Mouse (Mus musculus) ES-Bruce4 (cell line): Measurements from ENCODE around the gene Pgp. TPM values are rescaled to one million over a fixed set of nuclear protein-coding genes. Genes with fewer than 3 reads are reported as not detected.

ENCODE experiments used
- H3K27ac ChIP-seq: 2 replicates; pipeline ENCODE4 v1.5.1; 2012; ENCODE audit warnings: low read length, inconsistent platforms; ENCODE audit not compliant: insufficient read depth
- H3K27me3 ChIP-seq: 2 replicates; pipeline ENCODE4 v1.6.1; 2012; ENCODE audit warnings: mild to moderate bottlenecking, low read length, inconsistent platforms; ENCODE audit not compliant: control insufficient read depth, poor library complexity, insufficient read depth, severe bottlenecking
- H3K36me3 ChIP-seq: 2 replicates; pipeline ENCODE4 v1.6.1; 2012; ENCODE audit warnings: inconsistent platforms, mild to moderate bottlenecking, low read length, moderate library complexity; ENCODE audit not compliant: control insufficient read depth, poor library complexity, insufficient read depth, severe bottlenecking
- H3K4me1 ChIP-seq: one replicate; pipeline ENCODE4 v1.8.1; 2011; ENCODE audit warnings: low read length; ENCODE audit not compliant: control insufficient read depth, insufficient read depth
- H3K4me3 ChIP-seq: 2 replicates; pipeline ENCODE4 v1.5.1; 2011; ENCODE audit warnings: low read depth, mild to moderate bottlenecking, low read length
- H3K9ac ChIP-seq: 2 replicates; pipeline ENCODE4 v1.6.1; 2012; ENCODE audit warnings: low read depth, mild to moderate bottlenecking, inconsistent platforms; ENCODE audit not compliant: poor library complexity, severe bottlenecking
- H3K9me3 ChIP-seq: replicated peaks from 2 replicates; pipeline ENCODE4 v1.6.1; 2012; ENCODE audit warnings: mild to moderate bottlenecking, low read length, inconsistent platforms; ENCODE audit not compliant: control insufficient read depth, poor library complexity, insufficient read depth, severe bottlenecking
- CTCF ChIP-seq: IDR thresholded peaks from one replicate; pipeline ENCODE4 v1.8.1; 2011; ENCODE audit warnings: low read depth, low read length
- EP300 ChIP-seq: IDR thresholded peaks from 2 replicates; pipeline ENCODE4 v1.6.1; 2011; ENCODE audit warnings: low read depth, low read length; ENCODE audit not compliant: insufficient read depth
- POLR2A ChIP-seq: IDR thresholded peaks from one replicate; pipeline ENCODE4 v1.8.1; 2011; ENCODE audit warnings: low read length; ENCODE audit not compliant: insufficient read depth
- polyA plus RNA-seq: library from polyadenylated mRNA; stranded (reverse); fragments of >200 nt; gene quantifications from 2 replicates; pipeline ENCODE4 v1.2.4, GENCODE M21; 2011; ENCODE audit warnings: low read depth; ENCODE audit not compliant: missing spikeins, insufficient read depth, insufficient read length

Pgp gene
- polyA plus RNA-seq, 1 experiment = 16.4 TPM

DNA sequence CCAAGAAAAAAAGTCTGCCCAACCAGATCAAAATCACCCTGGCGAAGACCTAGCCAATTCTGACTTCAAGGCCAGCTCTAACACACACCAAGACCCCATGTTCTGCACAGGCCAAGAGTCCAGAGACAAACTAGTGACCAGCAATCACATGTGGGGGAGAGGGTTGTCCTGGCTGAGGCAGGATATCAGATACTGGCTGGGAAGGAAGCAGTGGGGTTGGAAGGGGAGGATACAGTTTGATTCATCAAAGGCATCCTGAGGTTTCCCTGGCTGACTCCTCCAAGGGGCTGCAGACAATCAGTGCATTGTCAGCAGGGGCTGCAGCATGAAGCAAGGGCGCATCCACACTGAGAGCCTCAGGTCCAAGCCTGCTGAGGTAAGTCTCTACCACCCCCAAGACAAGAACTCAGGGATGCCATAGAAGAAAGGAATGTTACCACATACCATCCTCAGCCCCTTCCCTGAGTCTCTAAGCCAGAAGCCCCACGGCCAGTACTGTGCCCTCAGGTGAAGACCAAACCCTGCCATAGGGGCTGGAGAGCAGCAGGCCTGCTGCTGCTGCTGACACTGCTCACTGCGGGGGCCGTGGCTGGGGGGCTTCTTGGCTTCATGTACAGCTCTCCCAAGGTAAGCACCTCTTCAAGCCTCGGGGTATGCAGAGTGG, 3.6 kb downstream of the Pgp start, which contains the start of gene Bricd5:
Bricd5 (plus strand) TSS at position 273 of the 664 bp plus-strand sequence.
- TF ChIP-seq CTCF (no peak), EP300 (no peak), POLR2A (no peak)
- Histone ChIP-seq H3K9ac (no peak within 1 kb of the TSS), H3K27me3 (no peaks in the 10 kb centered on the region), H3K4me3 (no peak within 1 kb of the TSS), H3K36me3 (peaks cover 5% of the 10 kb centered on the region; the same call in 1 of the 2 replicates), H3K9me3 (no peaks in the 10 kb centered on the region), H3K27ac (no peak within 1 kb of the TSS), H3K4me1 (peaks cover 1% of the 10 kb centered on the region)

DNA sequence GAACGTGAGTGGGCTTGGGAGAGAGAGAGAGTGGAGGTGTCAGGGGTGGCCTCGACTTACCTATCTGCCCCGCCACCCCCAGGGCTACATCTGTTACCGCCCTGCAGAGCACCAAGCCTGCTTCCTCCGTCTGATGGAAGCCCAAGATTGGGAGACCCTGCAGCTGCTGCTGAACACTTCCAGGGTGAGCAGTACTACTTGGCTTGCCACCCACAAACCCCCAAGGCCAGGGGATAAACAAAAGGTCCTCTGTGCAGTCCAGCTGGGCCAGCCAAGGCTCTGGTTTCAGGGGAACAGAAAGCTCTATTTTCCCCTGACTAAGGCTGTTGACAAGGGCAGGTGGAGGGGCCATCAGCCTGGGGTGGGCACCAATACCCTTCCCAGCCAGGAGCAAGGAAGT, 4.4 kb downstream of the Pgp start:
- Histone ChIP-seq H3K36me3 (peaks cover 5% of the 10 kb centered on the region; the same call in 1 of the 2 replicates), H3K9ac (no peak overlapping the region), H3K9me3 (no peaks in the 10 kb centered on the region), H3K4me3 (no peak overlapping the region), H3K27me3 (no peaks in the 10 kb centered on the region), H3K27ac (no peak overlapping the region), H3K4me1 (peaks cover 1% of the 10 kb centered on the region)
- TF ChIP-seq POLR2A (no peak), CTCF (no peak), EP300 (no peak)

DNA sequence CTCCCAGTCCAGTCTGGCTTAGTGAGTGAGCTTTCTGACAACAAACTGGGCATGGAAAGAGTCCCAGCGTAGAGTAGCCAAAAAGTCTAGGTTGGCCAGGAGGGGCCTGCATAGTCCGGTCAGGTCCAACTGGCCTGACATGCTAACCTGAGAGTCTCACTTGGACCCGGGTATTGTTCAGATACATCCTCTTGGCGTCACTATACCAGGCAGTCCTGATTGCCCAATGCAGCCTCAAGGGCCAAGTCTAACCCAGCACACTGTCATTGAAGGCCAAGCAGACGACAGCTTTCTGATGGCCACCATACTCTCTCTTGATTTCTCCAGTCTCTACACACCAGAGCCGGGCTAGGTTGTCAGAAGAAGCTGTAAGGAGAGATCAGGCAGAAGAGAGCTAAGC, 5.4 kb downstream of the Pgp start:
- Histone ChIP-seq H3K4me1 (peaks cover 3% of the 10 kb centered on the region), H3K36me3 (peaks cover 5% of the 10 kb centered on the region; the same call in 1 of the 2 replicates), H3K27ac (no peak overlapping the region), H3K27me3 (no peaks in the 10 kb centered on the region), H3K9ac (no peak overlapping the region), H3K4me3 (no peak overlapping the region), H3K9me3 (no peaks in the 10 kb centered on the region)
- TF ChIP-seq EP300 (no peak), CTCF (no peak), POLR2A (no peak)

DNA sequence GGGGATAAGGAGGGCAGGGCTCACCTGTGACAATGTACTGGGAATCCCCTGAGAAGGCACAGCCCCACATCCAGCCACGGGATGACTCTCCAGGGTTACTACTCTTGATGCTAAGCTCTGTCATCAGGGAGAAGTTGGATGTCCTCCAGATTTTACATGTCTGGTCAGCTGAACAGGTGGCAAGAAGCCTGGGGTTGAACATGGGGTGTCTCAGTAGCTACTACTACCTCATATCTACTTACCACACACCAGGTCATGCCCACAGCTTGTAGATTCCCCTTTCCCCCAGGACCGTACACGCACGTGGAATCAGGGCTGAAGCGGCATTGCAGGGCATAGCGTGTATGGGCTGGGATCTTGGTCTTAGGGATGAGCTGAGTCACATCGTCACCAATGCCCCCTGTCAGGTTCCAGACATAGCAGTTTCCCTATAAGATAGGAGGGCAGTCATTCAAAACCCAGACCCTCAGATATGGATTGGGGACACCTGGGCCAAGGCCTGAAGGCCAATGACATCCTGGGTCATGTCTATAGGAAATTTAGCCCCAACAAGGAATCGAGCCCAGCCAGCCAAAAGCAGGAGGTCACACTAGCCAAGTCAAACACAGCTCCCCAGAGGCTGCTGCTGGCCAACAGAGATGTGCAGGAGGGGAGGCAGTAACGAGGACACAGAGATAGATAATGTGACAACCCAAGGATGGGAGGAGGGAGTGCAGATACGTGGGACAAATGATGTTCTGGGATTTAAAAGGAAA, 6.0 kb downstream of the Pgp start:
- H3K9me3 ChIP-seq = no peaks in the 10 kb centered on the region
- H3K9ac ChIP-seq = no peak overlapping the region
- no peaks in the 10 kb centered on the region for H3K27me3 ChIP-seq
- H3K27ac ChIP-seq = no peak overlapping the region
- no peak for TF ChIP-seq POLR2A
- TF ChIP-seq EP300 = no peak
- TF ChIP-seq CTCF = no peak
- no peak overlapping the region for H3K4me3 ChIP-seq
- H3K4me1 ChIP-seq = peaks cover 3% of the 10 kb centered on the region
- peaks cover 5% of the 10 kb centered on the region; the same call in 1 of the 2 replicates for H3K36me3 ChIP-seq

DNA sequence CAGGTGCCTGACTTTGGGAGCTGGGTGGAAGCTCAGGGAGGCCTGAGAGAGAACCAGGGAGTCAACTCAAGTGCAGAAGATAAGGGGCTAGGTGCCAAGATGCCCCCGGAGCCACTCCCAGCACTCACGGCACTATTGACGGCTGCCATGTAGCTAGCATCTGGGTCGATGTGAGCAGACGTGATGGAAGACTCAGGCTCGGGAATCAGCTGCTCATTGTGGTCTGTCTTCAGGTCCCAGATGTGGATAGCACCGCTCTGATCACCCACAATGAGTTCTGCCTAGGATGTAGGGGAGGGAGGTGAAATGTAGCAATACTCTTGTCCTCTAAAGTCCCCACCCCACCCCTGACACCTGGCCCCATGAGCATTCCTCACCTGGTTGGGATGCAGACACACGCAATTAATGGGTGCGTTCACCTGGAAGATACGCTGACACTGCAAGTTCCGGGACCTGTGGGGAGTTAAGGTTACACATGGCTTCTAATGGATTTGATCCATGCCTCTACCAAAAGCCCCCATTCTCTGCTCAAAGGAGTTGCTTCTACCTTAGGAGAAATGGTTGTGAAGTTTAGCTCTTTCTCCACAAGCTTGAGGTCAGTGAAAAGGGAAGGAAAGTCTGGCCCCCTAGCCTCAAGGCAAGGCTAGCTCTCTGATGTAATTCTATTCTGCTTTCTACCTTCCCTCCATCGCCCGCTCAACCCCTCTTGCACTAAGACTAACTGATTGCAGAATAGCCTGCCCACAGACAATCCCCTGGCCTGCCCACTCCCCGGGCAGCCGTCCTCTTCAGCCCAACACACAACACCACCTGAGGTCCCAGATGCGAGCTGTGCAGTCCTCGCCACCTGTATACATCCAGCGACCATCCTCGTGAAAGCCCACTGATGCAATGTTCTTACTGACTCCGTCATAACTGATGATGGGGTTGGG, 7.1 kb downstream of the Pgp start:
- peaks cover 5% of the 10 kb centered on the region; the same call in 1 of the 2 replicates for H3K36me3 ChIP-seq
- TF ChIP-seq EP300 = no peak
- no peak for TF ChIP-seq CTCF
- TF ChIP-seq POLR2A = no peak
- H3K27me3 ChIP-seq = no peaks in the 10 kb centered on the region
- H3K9me3 ChIP-seq = no peaks in the 10 kb centered on the region
- H3K9ac ChIP-seq = no peak overlapping the region
- no peak overlapping the region for H3K27ac ChIP-seq
- peaks cover 3% of the 10 kb centered on the region for H3K4me1 ChIP-seq
- H3K4me3 ChIP-seq = no peak overlapping the region
